Mouse (Mus musculus): ENCODE data around the gene Cfap46.
"Not testable (repeated sequence)": the region's sequence is repeated elsewhere in the genome, so short reads cannot be mapped to it uniquely, and the experiment has no call there.

Cfap46 gene

DNA sequence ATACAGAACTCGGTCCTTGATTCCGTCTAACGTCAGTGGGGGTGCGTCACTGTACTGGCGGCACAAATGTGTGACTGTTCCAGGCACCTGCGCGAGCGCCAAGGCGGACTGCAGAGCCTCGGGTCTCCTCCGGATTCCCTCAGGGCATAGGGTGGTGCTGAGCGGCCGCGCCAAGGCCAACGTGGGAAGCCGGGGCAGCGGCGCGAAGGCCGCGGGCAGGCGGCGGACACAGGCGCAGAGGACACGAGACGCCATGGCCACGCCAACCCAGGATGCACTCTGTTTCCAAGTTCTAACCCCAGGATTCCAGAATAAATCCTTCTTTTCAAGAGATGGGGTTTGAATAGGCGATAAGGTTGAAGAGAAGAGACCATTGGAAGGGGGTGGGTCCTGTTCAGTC is 23.7 kb downstream of the Cfap46 start:
- DNase-seq, result not testable (repeated sequence)

DNA sequence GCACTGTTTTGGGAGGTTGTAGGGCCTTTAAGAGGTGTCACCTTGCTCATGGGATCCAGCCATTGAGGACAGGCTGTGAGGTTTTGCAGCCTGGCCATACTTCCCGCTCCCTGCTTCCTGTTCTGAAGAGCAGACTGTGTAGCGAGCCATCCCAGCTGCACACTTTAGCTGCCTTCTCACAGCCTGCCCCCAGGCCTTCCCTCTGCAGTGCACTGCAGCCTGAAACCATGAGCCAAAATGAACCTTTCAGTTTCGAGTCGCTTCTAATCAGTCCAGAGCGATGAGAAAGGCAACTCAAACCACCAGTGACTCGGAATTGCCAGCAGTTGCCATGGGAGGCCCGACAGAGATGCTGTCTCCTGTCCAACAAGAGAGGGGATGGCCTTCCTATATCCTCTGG is 33.9 kb downstream of the Cfap46 start:
- DNase-seq, result no peak

DNA sequence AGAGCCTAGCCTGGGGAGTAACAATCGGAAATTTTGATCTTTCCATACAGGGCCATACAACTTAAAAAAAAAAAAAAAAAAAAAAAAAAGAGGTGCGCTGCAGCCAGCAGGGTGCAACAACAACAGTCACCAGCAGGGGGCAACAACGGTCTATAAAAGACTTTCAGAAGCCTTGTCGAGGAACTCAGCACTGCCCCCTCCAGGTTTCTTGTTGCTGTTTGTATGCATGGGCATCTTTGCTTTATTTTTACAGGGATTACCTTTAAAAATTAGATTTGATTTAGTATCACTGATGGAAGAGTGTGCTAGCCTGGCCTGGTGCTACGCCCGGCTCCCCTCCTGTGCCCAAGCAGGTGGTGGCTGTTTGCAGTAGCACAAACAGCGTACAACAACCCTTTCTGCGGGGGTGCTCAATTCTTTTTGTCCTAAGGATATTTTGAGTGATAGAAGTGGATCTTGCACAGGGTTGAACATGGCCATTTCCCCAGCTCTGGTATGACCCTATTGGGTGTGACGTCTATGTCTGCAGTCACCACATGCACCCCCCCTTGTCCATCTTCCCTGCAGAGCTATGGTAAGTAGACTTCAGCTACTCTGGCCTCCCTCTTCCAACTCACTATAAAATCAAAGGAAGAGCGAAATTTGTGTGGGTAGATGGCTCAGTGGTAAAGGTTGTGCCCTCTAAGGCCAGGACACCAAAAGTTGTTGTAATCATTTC is 35.4 kb downstream of the Cfap46 start:
- DNase-seq, result peak; percentile 90 to 99

DNA sequence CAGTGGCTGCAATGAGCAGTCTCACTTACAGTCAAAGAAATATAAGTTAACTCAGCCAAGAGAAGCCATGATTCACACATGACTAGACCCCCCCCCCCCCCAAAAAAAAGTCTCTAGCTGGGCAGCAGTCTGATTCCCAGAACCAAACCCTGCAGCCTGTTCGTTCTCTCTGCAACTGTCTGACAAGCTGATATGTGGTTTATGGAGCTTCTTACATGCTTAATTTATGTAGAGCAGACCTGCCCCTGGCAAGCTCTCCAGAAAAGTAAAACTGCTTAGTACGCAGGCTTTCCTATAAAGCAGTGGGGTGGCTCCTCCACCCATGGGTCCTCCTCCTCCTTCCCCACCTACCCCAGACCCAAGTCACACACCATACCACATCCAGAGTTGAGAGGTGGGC is 50.2 kb downstream of the Cfap46 start:
- DNase-seq, result no peak

DNA sequence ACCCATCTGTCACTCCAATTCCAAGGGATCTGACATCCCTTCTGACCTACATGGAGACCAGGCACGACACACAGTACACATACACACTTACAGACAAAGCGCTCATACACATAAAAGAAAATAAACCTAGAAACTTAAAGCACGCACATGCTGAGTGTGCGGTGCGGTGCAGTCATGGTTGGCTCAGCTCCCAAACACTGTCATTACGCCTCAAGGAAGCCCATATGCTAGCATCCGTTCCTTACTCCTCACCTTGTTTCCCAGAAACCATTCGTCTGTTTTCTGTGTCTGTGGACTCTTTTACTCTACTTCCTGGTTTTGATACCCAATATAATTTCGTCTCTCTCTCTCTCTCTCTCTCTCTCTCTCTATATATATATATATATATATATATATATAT is 58.5 kb downstream of the Cfap46 start:
- no peak for DNase-seq

DNA sequence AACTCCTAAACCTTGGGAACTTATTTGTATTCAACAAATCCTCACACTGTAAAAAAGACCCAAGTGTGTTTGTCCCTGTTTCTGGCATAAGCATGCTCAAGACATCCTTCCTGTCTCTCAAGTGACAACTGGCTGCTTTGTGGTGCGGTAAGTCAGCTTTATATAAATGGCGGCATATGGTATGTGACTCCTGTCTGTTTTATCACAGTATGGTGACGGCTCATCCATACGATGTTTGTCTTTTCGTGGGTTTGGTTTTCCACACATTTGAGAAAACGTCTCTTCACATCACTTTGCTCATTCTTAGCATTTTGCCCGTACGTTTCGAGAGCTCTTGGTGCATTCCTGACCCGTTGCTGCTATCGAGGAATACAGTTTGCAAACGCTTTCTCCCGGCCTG is 61.0 kb downstream of the Cfap46 start:
- DNase-seq, result no peak

DNA sequence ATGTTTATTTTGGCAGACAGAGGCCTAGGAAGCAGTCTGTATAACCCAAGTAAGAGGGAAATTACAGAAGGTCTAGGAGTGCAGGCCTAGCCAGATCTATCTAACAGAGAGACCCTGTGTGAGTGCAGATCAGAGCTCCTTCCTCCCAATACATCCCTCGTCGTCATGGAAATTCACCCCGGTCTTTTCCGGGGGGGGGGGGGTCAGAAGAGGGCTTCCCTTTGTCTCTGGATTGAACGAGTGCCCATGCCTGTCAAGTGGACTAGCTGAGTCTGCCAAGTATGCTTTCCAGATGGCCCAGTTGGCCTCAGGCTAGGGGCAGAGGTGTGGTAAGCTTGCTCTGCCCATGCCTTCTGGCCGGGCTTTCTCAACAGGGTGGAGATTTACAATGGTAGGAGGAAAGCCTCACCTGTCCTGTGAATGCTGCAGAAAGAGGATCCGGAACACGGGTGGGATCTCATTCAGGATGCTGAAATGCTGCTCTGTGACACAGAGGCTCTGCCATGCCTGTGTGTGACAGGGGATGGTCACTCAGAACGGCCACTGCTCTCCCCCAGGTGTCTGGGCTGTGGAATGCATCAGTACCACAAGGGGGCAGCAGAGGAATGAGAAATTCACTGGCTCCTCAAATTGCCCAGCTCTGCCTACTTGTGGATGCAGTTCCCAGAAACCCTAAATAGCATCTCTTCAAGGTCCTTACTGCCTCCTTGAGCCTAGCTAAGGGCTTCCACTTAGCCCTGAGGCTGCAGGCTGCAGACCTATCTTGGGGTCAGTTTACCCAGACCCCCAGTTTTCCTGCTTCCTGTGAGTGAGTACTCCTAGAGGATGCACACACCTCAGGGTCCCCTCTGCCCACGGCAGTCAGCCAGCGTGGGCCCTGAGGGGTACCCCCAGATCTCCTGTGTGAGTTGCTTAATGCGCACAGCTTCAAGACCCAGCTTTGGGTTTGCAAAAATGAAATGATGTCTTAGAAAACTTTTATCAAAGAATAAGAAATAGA is 67.5 kb downstream of the Cfap46 start:
- DNase-seq, result peak; percentile 62 to 71

DNA sequence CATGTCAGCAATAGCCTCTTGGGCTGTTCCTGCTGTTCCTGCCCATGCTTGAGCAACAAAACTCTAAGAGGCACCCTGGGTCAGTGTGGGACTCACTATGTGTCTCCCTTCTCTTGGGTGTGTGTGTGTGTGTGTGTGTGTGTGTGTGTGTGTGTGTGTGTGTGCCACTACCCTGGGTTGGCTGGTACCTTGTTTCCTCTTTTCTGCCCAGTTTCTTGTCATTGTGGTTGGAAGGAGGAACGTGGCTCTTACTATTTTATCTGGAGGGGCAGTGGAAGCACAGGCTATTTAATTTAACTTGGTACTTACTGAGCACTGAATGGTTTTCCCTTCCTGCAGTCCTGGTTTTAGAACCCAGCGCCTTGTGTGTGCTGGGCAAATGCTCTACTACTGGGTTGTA is 73.3 kb downstream of the Cfap46 start:
- DNase-seq, result no peak

DNA sequence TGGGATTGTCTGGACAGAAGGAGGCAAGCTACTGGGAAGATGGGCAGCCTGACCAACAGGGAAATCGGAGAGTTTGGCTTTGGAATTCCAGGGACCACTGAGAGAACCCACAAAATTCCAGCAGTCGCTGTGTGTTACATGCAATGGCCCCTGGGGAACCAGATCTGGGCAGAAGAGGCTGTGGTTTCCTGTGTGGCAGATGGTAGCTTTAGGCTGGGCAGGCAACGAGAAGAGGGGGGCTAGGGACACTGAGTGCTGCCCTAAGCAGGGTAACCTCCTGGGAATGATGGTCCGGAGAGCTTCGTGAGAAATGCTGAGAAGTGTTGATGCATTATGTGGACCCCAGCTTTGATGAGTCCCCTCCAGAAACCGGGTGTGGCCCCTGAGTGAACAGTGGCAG is 87.8 kb downstream of the Cfap46 start:
- no peak for DNase-seq

DNA sequence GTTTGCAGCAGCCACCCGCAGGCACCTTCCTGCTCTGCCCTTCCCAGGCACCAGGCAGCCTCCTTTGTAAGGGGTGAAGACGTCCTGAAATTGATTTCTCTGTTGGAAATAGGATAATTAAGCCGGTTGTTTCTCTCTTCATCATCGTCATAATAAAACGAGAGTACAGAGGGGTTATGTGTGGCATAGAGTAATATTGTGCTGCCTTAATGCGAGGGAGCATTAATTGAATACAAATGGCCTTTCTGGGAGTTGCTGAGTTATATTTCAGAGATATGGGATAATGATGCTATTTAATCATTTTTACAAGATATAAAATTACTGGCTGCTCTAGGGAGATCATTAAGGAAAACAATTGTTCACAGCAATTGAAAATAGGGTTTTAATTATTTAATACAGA is 88.3 kb downstream of the Cfap46 start:
- no peak for DNase-seq

DNA sequence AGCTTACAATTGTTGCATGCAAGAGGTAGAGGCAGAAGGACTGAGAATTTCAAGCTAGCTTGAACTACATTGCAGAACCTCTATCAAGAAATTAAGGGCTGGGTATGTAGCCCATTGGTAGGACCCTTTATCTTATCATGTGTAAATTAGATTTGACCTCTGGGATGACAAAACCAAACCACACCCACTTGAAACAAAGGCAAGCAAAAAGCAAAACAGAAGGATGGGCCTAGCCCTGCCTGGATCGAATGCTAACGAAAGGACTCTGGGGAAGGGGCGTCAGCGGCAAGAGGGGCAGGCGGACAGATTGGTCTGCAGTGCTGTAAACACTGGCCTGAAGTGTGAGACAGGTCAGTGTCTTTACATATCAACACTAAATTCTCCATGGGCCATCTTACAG is 92.3 kb downstream of the Cfap46 start:
- DNase-seq, result no peak

DNA sequence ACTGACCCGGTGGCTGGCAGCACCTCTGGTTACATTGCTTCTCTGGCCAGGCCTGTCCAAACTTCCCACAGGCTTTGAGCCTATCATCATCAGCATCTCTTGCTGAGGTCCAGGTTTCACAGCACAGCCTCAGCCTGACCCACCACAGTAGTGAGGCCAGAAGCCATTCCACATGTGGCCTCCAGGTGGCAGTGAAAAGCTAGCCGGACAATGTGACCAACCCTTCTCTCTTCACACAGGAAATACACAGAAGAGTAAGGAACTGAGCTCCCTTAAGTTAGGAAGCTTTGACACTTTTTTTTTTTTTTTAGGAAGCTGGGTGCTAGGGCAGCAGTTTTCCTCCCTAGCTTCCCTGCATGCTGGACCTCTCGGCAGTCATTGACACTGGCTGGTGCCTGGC is 93.3 kb downstream of the Cfap46 start:
- DNase-seq, result peak in 1 of 2 experiments; percentile 51

DNA sequence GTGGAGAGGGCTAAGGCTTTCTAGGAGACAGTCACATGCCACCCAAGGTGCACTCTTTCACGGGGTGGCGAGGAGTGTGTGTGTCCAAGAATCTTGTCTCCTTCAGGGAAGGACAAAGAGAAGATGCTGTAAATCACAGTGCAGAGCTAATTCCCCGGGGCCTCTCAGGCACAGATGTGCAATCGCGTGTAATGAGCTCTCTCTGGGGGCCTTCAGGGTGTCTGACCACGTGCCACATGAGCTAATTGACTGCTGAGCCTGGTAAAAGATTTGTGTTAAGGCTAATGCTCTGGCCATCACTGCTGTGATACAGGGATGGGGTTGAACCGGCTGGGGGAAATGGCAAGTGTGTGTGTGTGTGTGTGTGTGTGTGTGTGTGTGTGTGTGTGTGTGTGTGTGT is 95.7 kb downstream of the Cfap46 start:
- no peak for DNase-seq

DNA sequence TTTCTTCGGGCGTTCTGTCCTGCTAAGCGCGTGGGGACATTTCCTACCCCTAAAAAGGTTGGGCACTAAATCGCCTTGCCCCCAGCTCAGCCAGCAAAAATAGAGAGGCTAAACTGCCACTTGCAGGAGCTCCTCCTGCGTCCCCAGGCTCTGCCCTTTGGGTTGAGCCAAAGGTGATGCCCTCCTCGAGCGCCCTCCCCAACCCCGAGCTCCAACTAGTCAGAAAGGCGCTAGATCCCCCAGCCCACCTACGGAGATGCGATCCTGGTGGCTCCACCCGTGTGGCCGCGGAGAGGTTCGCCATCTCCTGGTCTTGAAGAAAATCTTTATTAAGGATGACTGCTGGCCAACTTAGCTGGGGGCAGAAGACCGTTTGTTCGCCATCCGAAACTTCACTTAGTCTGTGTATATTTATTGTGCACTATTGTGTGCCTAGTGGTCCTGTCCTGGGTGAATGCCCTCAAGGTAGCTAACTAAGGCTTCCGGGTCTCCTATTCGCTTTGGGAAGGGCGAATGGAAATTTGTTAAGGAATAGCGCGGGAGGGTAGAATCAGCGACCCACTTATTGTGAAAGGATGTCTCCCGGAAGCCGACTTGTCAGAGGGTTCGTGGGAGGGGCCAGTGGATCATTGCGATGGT is 98.3 kb downstream of the Cfap46 start:
- DNase-seq, result no peak

DNA sequence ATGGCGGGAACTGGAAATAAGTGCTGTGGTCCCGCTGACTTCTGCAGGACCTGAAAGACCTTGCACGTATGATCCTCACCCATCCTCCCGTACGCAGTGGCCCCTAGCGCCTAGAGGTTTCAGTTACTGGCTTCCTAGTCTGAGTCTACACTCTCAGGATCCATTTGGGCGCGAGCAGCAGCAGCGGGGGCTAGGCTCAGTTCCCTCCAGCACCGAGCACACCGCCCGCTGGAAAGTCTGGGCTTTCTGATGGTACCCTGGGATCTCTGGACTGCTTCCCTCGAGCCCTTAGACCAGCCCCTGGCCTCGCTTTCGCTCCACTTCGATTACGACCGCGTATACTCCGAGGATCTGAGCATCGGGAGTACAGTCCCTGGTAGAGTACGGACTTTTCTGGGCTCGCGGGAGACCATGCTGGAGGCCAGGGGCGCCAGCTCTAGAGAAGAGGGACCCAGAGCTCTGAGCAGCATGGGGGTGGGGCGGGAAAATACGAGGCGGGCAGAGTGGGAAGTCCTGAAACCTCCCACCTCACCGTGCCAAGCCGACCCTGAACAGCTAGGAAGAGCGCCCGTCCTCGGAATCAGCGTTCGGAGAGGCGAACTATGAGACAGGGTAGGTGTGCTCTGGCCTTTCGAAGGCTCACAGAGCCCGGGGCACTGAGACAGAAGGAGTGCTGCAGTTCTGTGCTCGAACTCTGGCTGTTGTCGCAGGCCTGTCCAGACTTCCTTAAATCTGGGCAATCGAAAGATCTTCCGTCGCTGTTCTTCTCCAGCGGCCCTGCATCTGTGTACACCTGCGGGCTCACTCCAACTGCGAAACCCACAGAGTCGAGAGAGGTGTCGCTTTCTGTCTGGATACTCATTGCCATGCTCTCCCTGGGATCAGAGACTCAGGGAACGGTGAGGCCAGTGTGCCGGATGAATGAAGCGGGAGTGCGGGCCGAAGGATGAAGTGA is 99.1 kb downstream of the Cfap46 start:
- no peak for DNase-seq

DNA sequence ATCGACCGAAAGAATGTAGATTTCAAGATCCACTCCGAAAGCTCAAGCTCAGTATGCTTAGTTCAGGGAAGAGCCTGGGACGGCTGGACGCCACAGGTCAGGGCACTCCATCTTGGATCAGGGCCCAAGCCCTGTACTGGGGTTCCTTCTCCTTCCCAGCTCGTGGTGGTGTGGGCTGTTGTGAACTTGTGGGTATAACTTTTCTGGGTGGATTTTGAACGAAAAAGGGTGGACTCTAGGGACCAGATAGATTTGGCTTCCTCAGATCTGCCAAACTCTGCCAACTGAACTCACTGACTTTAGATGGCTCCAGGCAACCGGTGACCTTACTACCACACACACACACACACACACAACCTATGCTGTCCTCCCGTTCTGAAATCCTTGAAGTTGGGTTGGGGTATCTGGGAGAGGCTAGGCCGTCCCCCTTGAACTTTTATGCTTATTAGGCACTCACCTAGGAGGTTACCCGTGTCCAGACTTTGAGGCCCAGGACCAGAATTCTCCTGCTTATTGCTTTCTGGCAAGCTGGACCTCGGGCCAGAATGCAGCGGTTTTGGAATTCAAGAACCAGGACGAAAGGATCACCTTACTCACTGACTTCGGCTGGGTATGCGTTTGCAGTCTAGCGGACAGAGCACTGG is 100.4 kb downstream of the Cfap46 start:
- no peak for DNase-seq

DNA sequence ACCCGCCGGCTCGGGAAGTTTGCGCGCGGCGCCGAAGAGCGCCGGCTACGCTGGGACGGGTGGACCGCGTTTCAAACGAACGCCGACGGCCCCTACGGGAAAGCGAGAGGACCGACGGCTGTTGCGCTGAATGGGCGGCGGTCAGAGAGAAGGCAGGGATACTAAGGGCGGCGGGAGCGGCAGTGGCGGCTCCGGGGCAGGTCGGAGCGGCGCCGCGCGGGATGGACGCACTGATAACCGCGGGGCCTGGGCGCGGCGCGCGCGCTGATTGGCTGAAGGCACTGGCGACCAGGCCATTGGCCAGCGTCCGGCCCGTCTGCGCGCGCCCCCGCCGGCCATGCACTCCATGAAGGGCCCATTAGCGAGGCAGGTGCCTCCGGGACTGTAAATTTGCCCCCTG is 101.0 kb downstream of the Cfap46 start, which contains the start of gene Nkx6-2:
Gene Nkx6-2, minus strand, starts transcription at position 203 of the 400 bp plus-strand sequence.
- DNase-seq, result peak; percentile 41 to 66

DNA sequence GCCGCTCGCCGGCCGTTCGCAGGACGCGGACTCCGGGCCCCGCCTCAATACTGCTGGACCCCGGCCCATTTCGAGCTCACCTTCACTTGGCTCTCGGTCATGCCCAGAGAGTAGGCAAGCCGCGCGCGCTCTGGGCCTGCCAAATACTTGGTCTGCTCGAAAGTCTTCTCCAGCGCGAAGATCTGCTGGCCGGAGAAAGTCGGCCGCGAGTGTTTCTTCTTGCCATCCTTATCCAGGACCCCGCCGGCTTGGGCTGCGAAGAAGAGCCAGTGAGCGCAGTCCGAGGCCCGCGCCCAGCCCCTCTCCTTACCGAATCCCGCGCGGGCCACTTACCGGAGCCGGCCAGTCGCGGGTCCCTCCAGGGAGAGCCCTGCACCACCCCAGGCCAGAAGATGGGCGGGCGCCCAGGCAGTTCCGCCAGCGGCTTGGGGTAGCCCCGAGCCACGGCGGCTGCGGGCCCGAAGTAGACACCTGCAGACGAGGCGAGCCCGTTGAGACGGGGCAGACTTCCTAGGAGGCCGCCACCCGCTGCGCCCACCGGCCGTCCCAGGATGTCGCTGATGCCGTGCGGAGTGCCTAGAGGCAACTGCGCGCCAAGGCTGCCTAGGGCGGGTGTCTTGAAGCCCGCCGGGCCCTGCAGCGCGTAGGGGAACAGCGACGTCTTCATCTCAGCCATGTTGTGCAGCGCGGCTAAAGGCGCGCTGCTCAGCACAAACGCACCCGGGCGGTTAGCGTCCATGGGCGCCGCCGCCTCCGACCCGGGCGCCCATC is 101.6 kb downstream of the Cfap46 start:
- no peak for DNase-seq

DNA sequence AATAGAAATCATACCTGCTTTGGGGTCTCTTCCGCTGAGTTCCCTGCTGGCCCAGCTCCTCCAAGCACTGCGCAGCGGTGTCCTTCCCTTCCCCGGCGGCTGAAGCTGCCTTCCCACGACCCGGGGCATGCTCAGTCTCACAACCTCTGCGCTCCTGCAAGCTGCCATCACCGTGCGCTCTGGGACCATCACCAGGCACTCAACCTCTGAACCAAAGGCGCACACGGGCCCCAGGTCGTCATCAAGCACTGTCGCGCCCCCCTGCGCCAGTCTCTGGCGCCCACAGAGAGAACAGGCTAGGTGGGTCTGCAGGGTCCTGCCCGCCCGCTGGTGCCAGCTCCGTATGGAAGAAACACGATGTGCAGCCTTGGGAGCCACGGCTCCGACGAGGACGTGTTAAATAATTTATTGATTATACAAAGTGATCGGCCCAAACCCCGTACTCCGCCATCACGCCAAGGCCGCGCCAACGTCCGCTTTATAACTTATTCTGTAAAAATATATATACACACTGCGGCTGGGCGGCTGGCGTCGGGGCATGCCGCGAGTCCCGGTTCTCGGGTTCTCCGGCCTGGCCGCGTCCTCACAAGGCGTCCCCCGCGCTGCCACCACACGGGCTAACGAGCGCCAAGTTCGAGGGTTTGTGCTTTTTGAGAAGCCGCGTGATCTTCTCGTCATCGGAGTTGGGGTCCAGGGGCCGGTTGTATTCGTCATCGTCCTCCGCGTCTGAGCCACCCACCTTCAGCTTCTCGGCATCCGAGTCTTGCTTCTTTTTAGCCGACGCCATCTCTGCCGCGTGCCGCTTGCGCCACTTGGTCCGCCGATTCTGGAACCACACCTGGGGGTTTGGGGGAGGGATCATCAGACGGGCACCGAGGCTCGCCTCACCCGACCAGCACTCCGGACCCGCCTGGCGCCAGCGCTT is 102.5 kb downstream of the Cfap46 start:
- no peak for DNase-seq

Measured in kidney, postnatal 25 days (tissue).